Mouse (Mus musculus): Measurements from ENCODE around the gene Yipf2. TPM values are rescaled to one million over a fixed set of nuclear protein-coding genes. Genes with fewer than 3 reads are reported as not detected.

Yipf2 gene
- polyA plus RNA-seq, 1 experiment from 2014 or later, result 6.9 TPM

DNA sequence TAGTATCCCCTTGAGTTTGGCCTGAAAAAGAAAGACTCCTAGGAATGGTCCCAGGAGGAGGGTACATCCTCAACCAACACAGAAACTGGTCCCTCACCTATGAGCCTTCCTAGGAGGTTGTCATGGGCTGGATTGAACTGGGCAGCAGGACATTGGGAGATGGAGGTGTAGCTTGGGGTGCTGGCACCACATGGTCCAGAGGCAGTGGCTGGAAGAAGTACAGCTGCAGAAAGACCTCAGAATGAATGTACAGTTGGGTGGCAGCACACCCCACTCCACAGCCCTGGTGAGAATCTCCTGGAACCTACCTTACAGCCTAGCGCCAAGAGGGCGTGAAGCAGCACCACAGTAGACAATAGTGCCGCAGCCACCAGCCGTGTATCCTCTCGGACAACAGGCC, 3.1 kb downstream of the Yipf2 start:
- Histone ChIP-seq H3K27ac (no peak overlapping the region), H3K36me3 (ENCODE audit: inconsistent target) (peaks cover 40% of the 10 kb centered on the region; the same call in 1 of the 2 replicates), H3K4me3 (ENCODE audit: inconsistent target) (no peak overlapping the region), H3K79me2 (ENCODE audit: inconsistent target) (peaks cover 12% of the 10 kb centered on the region)
- 96% methylated on average over 5 of the region's 5 CpGs for WGBS (ENCODE audit: missing documents)

GRCm38 (mm10) chr9:21588350-21588749, 4.3 kb downstream of the Yipf2 start:
- 93% methylated on average over 8 of the region's 8 CpGs for WGBS (ENCODE audit: missing documents)
- no peak overlapping the region for H3K4me3 ChIP-seq (ENCODE audit: inconsistent target)
- H3K36me3 ChIP-seq (ENCODE audit: inconsistent target), result peaks cover 49% of the 10 kb centered on the region
- no peak overlapping the region for H3K27ac ChIP-seq
- no peaks in the 10 kb centered on the region; the same call in 1 of the 2 replicates for H3K79me2 ChIP-seq (ENCODE audit: inconsistent target)

DNA sequence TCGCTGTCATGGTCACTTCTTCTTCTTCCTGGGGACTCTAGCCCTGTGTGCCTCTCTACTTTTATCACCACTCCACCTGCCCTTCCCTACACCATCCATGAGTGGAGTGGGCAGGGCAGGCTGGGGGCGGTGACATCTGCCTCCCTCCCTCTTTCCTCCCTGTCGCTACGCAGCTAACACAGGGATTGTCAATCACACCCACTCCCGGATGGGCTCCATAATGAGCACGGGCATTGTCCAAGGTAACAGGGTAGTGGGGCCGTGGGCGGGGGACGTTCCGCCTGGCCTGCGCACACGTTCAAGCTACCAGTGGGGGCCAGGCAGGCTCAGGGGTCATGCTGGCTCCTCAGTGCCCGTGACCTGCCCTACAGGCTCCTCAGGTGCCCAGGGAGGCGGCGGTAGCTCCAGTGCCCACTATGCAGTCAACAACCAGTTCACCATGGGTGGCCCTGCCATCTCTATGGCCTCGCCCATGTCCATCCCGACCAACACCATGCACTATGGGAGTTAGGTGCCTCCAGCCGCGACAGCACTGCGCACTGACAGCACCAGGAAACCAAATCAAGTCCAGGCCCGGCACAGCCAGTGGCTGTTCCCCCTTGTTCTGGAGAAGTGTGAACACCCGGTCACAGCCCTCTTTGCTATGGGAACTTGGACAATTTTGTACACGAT, 4.8 kb downstream of the Yipf2 start:
- Histone ChIP-seq H3K79me2 (ENCODE audit: inconsistent target) (no peaks in the 10 kb centered on the region), H3K27ac (no peak overlapping the region), H3K4me3 (ENCODE audit: inconsistent target) (no peak overlapping the region), H3K36me3 (ENCODE audit: inconsistent target) (peaks cover 54% of the 10 kb centered on the region)
- WGBS (ENCODE audit: missing documents), result 88% methylated on average over 18 of the region's 23 CpGs

- 94% methylated on average over 1 of the region's 1 CpGs for WGBS (ENCODE audit: missing documents)
- no peak overlapping the region for H3K4me3 ChIP-seq (ENCODE audit: inconsistent target)
- no peaks in the 10 kb centered on the region for H3K79me2 ChIP-seq (ENCODE audit: inconsistent target)
- peaks cover 52% of the 10 kb centered on the region for H3K36me3 ChIP-seq (ENCODE audit: inconsistent target)
- no peak overlapping the region for H3K27ac ChIP-seq
Observed at GRCm38 (mm10) chr9:21585401-21585800, 7.2 kb downstream of the Yipf2 start.

DNA sequence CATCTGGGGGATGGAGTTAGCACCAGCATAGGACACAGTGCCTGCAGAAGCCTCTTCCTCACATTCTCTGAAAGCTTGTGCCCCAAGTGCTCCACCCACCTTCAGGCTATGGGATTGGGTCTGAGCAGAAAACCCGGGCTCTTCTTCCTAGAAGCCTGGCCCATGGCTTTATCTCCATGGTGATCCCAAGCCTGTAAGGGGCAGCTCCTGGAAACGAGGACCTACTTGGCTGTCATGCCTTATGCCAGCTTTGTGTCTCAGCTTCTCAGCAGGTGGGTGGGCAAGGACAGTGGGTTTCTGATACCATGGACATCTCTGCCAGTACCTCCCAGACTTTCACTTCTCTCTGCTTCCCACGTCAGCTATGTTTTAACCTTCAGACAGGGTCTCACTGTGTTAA, 14.4 kb downstream of the Yipf2 start:
- Histone ChIP-seq H3K27ac (no peak overlapping the region), H3K4me3 (ENCODE audit: inconsistent target) (no peak overlapping the region), H3K36me3 (ENCODE audit: inconsistent target) (peaks cover 26% of the 10 kb centered on the region; the same call in 1 of the 2 replicates), H3K79me2 (ENCODE audit: inconsistent target) (no peaks in the 10 kb centered on the region)
- WGBS (ENCODE audit: missing documents), result 94% methylated on average over 3 of the region's 3 CpGs

GRCm38 (mm10) chr9:21576286-21576685, 16.3 kb downstream of the Yipf2 start:
- peaks cover 28% of the 10 kb centered on the region; the same call in 1 of the 2 replicates for H3K36me3 ChIP-seq (ENCODE audit: inconsistent target)
- 100% methylated on average over 1 of the region's 1 CpGs for WGBS (ENCODE audit: missing documents)
- H3K4me3 ChIP-seq (ENCODE audit: inconsistent target), result no peak overlapping the region
- no peaks in the 10 kb centered on the region for H3K79me2 ChIP-seq (ENCODE audit: inconsistent target)
- no peak overlapping the region for H3K27ac ChIP-seq

DNA sequence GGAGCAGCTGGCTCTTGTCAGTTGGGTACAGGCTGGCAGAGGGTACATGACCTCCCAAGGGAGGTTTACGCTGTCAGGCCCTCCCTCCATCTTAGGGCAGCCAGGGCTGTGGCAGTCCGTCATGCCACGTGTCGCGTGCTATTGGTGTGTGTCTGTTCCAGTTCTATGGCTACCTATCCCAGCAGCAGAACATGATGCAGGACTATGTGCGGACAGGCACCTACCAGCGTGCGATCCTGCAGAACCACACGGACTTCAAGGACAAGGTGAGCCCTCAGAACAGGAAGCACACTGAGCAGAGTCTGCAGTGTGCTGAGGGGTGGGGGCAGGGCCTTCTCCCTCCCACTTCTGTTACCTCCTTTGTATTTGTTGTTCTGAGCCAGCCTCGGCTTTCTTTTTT, 17.4 kb downstream of the Yipf2 start:
- Histone ChIP-seq H3K36me3 (ENCODE audit: inconsistent target) (peaks cover 28% of the 10 kb centered on the region; the same call in 1 of the 2 replicates), H3K79me2 (ENCODE audit: inconsistent target) (no peaks in the 10 kb centered on the region), H3K4me3 (ENCODE audit: inconsistent target) (no peak overlapping the region), H3K27ac (no peak overlapping the region)
- 96% methylated on average over 9 of the region's 10 CpGs for WGBS (ENCODE audit: missing documents)

DNA sequence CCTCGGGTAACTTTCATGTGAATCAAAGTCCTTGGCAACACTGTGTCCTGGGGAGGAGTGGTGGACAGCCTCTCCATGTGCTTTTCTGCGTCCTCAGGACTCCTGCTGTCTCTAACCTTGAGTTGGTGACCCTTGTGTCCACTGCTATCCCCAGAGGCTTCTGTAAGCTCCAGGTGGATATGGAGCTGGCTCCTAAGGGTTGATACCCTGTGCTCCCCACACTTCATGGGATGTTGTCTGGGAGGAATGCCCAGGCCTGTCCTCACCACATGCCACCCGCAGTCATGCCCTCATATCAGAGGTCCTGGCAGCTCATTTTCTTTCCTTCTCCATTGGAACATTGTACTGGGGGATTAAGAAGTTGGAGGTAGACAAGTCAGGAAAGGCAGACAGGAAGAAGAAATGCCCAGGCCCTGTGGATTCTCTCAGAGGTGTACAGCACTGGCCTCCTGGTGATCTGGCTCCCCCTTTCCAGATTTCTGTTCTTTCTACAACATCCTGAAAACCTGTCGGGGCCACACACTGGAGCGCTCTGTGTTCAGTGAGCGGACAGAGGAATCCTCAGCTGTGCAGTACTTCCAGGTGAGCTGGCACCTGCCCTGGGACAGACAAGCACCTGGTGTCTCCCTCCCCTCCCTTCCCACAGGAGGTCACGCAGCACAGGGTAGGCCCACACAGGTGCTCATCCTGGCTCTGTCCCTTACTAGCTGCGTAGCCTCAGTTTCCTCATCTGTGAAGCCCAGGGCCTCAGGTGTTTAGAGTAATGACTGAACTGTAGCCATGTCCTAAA, 18.4 kb downstream of the Yipf2 start:
- Histone ChIP-seq H3K79me2 (ENCODE audit: inconsistent target) (no peaks in the 10 kb centered on the region), H3K36me3 (ENCODE audit: inconsistent target) (peaks cover 33% of the 10 kb centered on the region; the same call in 1 of the 2 replicates), H3K27ac (no peak overlapping the region), H3K4me3 (ENCODE audit: inconsistent target) (no peak overlapping the region)
- 98% methylated on average over 7 of the region's 8 CpGs for WGBS (ENCODE audit: missing documents)

- Histone ChIP-seq H3K4me3 (ENCODE audit: inconsistent target) (no peak overlapping the region), H3K36me3 (ENCODE audit: inconsistent target) (peaks cover 12% of the 10 kb centered on the region; the same call in 1 of the 2 replicates), H3K79me2 (ENCODE audit: inconsistent target) (peaks cover 14% of the 10 kb centered on the region; the same call in 1 of the 2 replicates), H3K27ac (no peak overlapping the region)
- WGBS (ENCODE audit: missing documents), result 95% methylated on average over 8 of the region's 8 CpGs
Observed at GRCm38 (mm10) chr9:21568657-21569255, 23.9 kb downstream of the Yipf2 start.

DNA sequence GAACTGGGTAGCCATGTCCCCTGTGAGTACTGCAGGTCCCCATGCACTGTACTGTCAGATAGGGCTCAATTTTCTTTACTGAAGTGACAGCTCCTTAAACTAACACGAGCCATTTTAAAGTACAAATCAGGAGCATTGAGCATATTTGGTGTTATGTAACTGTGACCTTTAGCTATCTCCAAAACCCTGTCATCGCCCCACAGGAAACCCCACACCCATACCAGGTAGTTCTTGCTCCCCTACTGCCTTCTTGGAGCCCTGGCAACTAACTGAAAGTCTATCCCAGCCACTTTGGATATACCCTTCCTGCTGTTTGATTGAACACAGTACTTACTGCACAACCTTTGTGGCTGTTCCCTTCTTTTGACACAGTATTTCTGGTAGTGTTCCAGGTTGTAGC, 25.6 kb downstream of the Yipf2 start:
- H3K36me3 ChIP-seq (ENCODE audit: inconsistent target), result peaks cover 5% of the 10 kb centered on the region; the same call in 1 of the 2 replicates
- H3K27ac ChIP-seq, result no peak overlapping the region
- WGBS (ENCODE audit: missing documents), result 83% methylated on average over 2 of the region's 2 CpGs
- peaks cover 14% of the 10 kb centered on the region; the same call in 1 of the 2 replicates for H3K79me2 ChIP-seq (ENCODE audit: inconsistent target)
- H3K4me3 ChIP-seq (ENCODE audit: inconsistent target), result no peak overlapping the region

DNA sequence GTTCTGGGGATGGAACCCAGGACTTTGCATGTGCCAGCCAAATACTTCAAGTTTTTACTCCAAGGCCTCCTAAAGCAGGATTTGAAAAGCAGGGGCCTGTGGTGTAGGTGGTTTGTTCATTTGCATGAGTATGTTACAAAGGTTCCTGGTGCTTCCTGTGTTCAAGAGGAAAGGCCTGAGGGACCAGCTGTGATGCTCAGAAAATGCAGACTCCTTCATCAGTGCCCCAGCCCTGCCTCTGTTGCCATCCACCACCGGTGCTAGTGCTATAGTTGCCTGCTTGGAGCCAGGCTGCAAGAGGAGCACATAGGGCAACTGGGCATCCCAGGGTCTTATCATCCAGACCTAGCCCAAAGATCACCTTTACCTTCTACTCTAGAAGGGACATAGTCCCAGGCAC, 26.1 kb downstream of the Yipf2 start:
- peaks cover 14% of the 10 kb centered on the region; the same call in 1 of the 2 replicates for H3K79me2 ChIP-seq (ENCODE audit: inconsistent target)
- peaks cover 5% of the 10 kb centered on the region; the same call in 1 of the 2 replicates for H3K36me3 ChIP-seq (ENCODE audit: inconsistent target)
- H3K27ac ChIP-seq, result no peak overlapping the region
- WGBS (ENCODE audit: missing documents), result 100% methylated on average over 1 of the region's 1 CpGs
- no peak overlapping the region for H3K4me3 ChIP-seq (ENCODE audit: inconsistent target)

DNA sequence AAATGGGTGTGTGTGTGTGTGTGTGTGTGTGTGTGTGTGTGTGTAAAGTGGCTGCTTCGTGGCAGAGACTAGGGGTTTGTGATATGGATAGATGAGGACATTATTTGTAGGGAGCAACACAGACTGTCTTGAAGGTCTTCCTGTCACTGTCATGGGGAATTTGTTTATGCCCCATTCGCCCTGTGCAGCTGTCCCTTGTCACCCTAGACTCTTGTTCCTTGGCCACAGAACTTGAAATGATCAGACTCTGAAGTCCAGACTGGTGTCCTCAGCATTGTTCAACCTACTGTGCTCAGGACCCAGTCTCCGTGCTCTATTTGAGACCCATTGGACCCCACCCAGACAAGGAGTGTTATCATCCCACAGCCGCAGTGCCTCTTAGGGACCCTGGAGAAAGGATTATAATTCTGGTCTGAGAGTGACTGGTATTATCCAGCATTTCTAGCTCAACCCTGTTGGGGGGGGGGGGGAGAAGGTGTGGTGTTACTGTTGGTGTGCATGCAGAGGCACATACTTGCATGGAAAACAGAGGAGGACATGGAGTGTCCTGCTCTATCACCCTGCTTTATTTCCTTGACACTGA, 27.5 kb downstream of the Yipf2 start:
- Histone ChIP-seq H3K79me2 (ENCODE audit: inconsistent target) (peaks cover 14% of the 10 kb centered on the region; the same call in 1 of the 2 replicates), H3K36me3 (ENCODE audit: inconsistent target) (peaks cover 5% of the 10 kb centered on the region; the same call in 1 of the 2 replicates), H3K27ac (no peak overlapping the region), H3K4me3 (ENCODE audit: inconsistent target) (no peak overlapping the region)
- WGBS (ENCODE audit: missing documents), result 92% methylated on average over 4 of the region's 4 CpGs

DNA sequence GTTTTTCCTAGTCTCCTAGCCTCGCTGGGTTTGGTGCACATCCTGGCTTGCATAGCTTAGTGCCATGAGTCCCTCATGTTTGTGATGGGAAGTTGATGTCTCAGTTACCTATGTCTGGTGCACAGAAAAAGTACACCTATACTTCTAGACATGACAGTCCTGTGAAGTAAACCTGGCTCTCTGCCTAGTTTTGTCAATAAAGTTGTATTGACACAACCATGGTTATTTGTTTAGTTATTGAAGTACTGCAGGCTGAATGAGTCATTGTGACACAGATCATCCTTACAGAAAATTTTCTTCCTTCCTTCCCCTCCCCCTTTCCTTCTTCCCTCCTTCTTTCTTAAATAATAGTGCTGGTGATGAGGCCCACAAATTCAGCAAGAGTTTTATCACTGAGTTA, 28.2 kb downstream of the Yipf2 start:
- Histone ChIP-seq H3K27ac (no peak overlapping the region), H3K36me3 (ENCODE audit: inconsistent target) (no peaks in the 10 kb centered on the region; the same call in 1 of the 2 replicates), H3K79me2 (ENCODE audit: inconsistent target) (peaks cover 14% of the 10 kb centered on the region; the same call in 1 of the 2 replicates), H3K4me3 (ENCODE audit: inconsistent target) (no peak overlapping the region)
- WGBS (ENCODE audit: missing documents), result 100% methylated on average over 1 of the region's 1 CpGs

- peaks cover 28% of the 10 kb centered on the region; the same call in 1 of the 2 replicates for H3K79me2 ChIP-seq (ENCODE audit: inconsistent target)
- H3K36me3 ChIP-seq (ENCODE audit: inconsistent target), result no peaks in the 10 kb centered on the region
- H3K4me3 ChIP-seq (ENCODE audit: inconsistent target), result no peak overlapping the region
- no peak overlapping the region for H3K27ac ChIP-seq
- 97% methylated on average over 3 of the region's 3 CpGs for WGBS (ENCODE audit: missing documents)
Observed at GRCm38 (mm10) chr9:21559151-21559550, 33.5 kb downstream of the Yipf2 start.
